Mouse (Mus musculus) kidney, adult 18-20 months (tissue): ENCODE measurements at regions not wholly inside any gene's neighbourhood (a gene's known extent, or its start where the extent isn't known, plus 50 kb on each side); places are given as distances from the start of the nearest gene placed in this dataset.

Source experiments
- DNase-seq: peaks from one replicate; pipeline ENCODE4 v3.0.0; 2021

DNA sequence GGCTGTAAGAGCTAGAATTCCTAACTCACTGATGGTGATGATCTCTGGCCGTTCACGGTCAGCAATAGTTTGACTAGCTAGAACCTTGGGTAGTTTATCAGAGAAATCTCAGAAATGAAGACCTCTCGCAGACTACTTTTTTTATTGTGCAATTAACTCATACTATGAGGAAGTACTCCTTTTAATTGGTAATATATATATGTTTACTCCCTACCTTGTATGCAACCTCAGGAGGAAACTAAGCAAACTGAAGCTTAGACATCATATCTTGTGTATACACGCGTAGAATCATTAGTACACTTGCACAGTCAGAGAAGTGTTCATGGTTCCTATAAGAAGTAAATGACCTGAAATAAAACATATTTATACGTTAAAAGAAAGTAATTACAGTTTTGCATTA lies 157.2 kb downstream of the Gm11146 start:
- DNase-seq = no peak

DNA sequence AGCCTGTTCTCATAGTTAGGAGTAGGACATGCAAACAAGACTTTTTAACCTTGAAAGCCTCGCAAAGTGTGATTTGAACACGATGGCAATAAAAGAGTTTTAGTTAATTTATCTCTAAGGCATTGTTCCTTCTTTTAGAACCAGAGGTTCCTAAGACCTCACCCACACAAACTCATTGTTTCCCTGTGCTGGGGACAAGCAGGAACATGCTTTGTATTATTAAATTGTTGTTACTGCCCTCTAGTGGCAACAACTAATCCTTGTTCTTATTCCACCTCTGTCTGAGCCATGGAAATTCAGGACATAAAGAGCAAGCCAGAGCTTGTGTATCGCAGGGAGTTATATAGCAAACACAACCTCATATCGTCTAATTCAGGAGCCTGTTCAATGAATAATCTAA lies 157.9 kb downstream of the Gm11146 start:
- peak; percentile 26 for DNase-seq

DNA sequence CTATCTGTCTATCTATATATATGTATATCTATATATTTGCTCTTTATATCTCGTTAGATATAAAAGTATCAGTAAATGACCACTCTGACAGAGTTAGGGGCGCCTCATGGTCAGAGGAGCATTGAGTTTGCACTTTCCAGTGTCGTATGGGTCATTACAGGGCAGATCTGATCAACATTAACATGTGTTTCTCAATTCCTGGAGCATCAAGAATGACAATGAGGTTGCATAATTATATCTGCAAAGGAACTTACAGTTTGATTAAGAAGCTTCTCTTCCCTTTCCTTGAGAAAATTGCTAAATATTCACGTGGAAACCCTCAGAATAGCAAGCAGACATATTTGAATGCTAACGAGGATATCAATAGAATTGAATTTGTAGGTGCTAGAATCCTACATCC lies 158.6 kb downstream of the Gm11146 start:
- DNase-seq = no peak

DNA sequence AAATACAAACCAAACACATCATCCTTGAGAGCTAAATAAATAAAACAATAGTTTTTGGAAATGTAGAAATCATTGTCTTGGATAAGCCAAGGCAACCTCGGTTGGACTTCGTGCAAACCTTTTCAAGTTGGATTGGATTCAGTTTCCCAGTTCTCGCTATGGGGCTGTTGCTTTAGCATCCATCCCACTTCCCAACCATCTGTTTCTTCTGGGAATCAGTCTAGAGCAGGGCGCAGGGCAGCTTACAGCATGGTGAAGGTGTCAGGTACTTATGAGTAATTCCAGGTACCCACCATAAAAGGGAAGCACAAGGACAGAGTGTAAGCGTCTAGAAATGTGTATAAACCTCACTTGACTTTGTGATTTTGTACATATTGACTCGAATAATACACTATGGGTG lies 159.0 kb downstream of the Gm11146 start:
- DNase-seq = no peak

DNA sequence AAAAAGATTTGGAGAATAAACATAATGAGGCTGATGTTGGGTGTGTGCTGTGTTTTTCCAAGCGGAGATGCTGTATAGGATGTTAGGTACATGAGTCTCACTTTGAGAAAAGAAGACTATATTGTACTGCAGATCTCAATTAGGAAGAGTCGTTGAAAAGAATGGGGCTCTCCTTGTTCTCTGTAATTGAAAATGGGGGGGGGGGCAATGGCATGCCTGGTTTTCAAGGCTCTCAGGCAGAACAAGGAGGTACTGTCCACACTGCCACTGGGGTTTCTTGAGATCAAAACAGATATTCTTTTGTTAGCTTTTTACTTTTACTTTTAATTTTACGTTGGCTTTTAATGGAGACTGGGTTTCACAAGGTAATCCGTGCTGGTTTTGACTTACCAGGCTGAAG lies 170.5 kb downstream of the Gm11146 start:
- DNase-seq = no peak

DNA sequence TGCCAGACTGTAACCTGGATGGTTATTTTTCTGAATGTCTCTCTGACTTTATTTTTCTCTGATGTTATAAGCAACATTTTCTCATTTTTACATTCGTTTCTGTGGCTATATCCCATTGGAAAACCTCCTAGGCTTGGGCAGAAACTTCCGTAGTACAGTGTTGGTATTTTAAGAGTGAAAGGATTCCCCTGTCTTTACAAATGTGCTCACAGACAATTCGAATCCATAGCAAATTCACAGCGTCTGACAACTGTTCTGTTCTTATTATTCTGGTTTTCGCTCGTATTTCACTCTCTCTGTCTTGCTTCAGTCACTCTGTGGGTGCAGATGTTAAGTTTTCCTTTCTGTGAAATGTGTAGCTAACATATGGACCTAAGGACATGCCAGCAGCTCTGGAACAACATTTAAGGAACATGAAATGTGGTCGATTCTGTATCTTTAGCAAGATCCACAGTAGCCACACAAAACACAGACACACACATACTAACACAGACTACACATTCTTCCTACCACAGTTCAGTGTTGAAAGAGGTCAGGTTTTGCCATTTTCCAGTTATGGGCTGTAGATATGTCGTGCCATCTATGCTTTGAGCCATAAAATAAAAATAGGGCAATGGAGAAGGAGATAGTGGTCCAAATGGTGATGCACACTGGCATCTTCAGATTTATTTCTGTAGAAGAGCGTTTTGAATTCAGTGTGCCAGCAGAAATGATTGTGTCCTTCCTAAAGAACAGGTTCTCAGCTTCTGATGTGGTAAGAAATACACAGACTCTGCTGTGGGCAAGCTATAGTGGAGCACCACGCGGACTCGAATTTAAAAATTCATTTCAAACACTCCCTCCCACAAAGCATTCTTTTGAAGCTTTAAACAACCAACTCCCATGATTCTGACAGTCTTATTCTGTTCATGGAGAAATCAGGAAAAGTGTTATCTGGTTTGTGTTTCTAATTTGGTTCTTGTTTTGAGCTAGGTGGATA lies 179.2 kb downstream of the Gm11146 start:
- DNase-seq = no peak

DNA sequence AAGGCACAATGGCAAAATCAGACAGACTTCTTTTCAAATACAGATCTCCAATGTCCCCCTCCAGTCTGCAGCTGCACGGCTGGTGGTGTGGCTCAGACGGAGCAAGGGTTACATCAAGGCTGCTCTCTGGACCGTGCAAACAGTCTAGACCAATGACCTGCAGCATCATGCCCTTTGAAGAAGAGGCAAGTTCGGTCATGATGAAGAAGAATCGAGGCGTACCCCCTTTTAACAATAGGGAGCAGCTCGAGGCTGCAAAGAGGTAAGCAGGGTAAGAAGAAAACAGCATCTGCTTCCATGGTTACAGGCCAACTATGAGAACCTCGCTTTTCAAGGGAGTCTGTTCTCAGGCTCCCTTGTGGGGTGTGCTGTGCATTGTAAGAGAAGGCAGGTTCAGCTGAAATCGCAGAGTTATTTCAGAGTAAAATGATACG lies 180.3 kb downstream of the Gm11146 start:
- DNase-seq = peak; percentile 60

DNA sequence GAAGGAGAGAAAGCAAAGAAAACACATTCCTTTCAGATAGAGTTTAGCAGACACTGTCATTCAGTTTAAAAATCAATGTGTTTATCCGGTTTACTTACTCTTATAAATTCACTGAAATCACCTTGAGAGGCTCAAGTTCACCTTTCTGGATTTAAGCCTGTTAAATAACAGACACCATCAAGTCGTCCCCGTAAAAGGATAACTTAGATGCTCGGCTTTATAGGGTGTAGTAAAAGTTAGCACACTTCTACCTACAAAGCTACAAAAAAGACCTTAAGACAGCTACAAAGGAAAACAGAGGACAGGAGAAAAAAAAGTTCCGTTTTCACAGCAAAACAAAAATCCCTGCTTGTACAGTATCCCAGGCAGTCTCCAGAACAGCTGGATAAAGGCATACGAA lies 180.9 kb downstream of the Gm11146 start:
- DNase-seq = no peak

DNA sequence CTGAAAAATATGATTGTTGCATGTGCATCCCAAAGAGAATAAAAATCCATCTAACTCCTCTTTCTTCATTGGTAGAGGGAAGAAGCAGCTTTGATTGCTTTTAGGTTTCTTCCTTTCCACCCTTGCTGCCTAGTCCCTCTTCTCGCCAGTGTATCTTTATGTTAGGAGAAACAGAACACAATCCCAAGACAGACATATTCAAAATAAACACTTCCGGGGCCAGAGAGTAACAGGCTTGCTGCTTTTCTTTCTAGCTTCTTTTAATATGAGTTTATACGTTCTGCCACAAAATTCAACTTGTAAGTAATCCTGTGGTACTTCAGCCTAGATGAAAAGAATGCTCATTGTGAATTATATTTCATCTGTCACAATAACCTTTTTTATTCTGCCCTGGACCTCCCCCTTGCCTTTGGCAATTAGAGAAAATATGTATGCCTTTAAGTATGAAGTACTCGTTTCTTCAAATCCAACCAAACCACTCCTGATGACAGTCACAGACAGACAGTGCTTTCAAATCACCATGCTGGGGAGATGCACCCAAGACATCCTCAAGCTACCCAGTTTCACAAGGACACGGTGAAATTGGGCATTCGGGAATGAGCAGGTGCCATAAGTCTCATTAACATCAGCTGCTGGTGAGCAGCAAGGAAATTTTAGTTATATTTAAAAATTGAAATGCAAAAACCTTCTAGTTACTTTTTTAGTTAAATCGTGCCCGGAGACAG lies 181.6 kb downstream of the Gm11146 start:
- no peak for DNase-seq

DNA sequence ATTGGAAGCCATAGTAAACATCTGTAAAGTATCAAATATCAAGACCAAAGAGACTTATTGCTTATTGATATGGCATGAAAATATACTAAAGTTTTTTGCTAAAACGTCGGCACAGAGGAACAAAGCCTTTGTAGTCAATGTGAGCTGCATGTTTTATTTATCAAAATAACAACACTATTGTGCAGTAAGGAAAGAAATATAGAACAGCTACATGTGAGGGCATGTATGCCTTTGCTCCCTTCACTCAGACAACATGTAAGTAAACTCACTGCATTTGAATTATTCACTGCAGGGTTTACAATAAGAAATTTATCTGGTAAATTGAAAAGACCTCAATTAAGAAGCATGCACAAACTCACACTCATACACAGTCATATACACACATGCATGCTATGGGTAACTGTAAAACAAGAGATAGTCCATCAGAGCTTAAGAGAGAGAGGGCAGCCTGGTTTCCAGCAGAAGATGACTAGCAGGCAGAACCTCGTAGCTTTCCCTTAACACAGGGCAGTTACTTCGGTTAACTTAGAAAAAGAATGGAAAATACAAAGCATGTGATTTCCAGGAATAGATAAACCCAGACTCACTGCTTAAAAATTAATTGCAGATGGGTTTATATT lies 182.7 kb downstream of the Gm11146 start:
- DNase-seq = no peak

DNA sequence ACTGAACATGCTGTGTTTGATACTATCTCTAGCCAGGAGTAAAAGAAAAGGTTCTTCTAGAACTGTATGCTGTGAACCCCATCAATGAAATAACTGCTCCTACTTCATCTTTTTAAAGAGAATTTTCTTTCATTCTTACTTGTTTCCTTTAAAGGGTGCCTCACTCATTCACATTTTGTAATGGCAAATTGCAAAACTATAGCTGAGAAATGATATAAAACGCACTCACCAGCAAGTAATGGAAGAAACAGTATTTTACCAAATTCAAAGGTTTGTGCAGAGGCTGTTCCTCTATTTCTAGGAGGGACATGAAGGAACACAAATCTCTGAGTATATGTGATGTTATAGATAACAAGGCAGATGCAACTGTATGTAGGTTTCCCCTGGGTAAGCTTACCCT lies 183.4 kb downstream of the Gm11146 start:
- no peak for DNase-seq

DNA sequence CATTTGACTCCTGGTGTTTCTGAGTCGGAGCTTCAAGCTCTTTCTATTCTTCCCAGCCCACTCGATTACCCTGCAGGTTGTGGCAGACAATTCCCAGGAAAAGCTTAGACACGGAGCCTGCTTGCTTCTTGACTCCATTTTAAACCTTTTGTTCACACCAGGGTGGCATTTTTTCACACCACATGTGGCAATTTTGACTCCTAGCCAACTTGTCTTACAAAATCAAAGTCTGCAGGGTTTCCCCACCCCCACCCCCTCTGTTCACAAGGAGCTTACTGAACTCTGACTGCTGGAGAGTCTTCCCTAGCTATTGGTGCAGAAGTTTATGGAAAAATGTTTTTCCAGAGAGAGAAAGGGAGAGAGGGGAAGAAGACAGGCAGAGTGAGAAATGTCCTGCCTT lies 184.1 kb downstream of the Gm11146 start:
- DNase-seq = peak; percentile 45

DNA sequence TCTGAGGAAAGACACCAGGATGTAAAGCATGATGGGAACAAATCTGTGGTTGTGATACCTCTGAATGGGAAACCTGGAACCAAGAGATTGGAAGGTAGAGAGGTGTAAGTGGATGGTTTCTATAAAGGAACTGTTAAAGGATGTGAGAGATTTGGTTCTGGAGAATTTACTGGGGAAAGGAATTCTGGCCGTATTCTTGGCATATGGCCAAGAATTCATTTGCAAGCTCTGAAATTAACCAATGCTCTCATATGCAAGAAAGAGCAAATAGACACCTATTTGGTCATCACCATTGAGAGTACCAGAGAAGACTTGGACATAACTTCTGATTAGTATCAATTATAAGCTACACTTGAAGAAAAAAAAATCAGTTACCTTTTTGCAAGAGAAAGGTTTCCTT lies 187.3 kb downstream of the Gm11146 start:
- no peak for DNase-seq

DNA sequence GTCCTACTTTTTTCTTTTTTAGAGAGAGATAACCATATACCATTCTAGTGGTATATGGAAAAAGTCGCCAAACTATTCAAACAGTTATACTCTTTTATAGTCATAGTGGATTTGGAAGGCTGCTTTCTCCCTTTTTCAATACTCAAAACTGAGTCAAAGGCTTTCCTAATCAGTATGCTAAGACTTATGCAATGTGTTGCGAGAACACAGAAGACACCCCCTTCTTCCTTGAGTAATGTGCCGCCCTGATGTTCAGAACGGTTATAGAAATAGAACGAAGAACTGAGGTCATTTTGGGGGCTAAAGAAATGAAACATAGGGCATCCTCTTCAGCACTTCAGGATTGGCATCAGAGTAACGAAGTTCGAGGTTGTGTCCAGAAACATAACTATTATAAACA lies 192.7 kb downstream of the Gm11146 start:
- DNase-seq = no peak

DNA sequence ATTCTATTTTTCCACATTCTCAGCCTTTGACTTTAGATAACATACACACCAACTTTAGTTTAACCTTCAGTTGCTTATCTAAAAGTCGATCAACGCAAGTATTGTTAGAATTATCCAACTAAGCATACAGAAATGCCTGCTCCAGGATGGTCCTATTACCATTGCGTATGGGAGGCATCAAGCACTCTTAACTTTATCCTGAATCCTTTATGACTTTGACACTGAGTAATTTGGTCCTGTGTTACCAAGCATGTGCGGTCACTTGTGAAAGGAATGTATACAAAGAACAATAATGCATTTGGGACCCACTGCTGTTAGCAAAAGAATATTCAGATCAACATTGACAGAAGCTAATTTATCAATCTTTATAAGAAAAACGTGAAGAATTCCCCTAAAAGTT lies 194.9 kb downstream of the Gm11146 start:
- DNase-seq = no peak

DNA sequence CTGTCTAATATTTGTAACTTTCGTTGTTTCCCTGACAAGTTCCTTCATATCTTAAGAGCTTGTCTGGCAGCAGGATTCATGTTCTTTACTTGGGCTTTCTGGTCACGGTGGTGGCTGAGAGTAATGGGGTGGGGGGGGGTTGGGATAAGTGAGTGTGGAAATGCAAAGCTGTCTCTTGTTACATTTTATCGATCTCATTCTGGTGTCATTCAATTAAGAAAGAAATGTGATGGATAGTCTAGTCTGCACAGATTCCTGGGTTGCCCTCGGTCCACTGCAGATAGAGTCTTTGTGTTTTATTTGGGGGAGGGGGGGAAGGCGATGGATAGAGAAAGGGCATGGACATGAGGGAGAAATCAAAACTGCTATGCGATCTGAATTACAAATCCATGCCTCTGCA lies 196.0 kb downstream of the Gm11146 start:
- DNase-seq = no peak

DNA sequence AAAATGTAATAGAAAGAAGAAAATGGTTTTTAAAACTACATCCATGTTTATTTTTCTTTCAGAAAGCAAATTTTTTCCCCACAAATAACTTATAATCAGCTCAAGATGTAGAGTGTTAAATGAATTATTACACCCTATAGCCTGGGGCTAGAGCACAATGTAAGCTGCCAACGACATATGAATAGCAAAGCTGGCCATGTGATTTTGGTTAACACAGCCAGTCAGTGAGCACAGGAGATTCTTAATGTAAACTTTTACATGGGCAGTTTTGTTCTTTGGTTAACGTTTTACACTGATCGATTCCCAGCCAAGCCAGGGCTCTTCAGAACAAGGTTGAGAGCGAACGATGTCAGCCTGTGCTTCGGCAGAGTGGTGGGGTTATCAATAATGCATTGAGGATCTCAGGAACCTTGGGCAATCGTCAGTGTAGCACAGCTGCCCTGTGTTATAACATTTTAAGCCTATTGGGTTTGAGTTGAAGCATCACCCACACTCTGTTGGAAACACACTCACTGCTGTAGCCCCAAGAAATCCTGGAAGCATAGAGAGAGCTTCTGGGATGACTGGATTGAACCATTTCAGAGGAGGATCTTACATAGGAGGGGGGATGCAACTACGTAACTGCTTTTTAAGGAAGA lies 196.6 kb downstream of the Gm11146 start:
- no peak for DNase-seq

DNA sequence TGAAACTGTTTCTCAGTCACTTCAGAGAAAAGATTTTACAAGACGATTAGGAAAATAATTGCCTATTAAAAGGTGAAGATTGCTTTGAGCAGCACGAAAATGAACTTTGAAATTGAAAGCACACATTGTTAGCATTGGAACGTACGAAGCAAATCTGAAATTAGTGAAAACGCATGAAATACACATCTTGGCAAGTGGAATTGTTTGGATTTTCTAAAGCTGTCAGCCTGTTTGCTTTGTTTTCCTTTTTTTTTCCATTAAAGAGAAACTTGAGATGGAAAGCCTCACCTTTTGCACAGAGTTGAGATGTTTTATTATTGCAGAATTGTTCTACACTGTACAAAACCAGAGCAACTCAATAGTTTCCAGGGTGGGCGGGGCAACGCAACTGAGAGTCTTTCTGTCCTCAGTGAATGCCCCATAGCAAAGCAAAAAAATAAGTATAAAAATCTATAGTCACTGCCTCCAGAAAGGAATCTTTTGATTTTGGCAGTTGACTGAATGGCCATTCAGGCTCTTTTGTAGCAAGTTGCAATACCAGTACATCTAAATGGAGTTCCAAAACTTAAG lies 199.1 kb downstream of the Gm11146 start:
- DNase-seq = no peak

DNA sequence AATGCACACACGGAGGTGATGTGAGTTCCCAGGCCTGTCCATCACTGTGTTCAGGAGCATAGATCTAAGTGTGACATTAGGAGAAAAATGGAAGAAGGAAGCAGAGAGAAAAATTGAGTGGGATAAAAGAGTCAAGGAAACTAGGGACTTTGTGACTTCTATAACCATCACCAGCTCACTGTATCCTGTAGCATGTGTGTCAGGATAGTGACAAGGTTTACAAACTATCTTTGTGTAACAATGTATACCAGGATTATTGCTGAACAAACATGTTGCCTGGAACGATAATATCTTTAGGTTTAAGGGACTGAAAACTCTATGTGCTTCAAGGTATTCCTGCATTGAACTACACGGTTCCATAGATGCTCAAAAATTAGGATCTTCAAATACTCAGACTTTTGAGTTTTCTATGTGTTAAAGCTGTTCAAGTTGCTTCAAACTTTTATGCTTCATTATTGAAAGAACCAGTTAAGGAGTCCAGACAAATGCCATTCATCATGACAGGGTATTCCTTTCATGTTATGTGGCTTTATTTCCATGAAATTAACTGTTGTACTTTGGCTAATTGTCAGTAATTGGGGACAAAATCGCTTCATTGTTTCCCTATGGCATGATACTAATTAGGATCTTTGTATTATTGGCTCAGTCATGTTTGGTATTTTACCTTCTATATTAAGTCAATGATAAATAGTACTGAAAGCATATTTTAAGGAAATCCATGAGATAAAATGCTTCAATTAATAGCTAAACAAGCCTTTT lies 200.5 kb downstream of the Gm11146 start:
- DNase-seq = no peak

DNA sequence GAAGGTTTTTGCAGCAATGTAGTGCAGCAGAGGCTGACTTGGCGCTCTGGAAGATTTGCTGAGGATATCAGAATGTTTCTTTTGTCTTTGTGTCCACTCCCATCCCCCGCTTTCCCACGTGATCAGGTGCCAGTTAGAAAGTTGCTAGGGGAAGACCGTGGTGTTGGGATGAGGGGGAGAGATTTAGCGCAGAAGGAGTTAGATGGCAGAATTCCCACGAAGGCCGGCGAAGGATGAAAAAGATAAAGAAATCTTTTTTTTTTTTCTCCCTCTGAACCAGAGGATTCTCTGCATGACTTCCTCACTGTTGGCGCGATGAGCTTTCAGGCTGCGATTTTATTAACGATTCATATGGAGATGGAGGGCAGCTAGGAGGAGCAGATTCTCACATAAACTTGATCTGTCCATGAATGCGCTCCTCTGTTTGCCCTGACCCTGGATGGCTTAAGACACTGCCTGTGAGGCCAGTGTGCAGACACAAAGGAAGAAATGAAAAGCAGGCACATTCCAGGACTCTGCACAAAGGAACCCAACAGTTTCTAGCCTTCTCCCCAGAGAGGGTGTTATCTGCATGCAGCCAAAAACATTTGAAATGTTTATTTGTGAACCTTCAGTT lies 201.5 kb downstream of the Gm11146 start:
- peak; percentile 58 for DNase-seq

DNA sequence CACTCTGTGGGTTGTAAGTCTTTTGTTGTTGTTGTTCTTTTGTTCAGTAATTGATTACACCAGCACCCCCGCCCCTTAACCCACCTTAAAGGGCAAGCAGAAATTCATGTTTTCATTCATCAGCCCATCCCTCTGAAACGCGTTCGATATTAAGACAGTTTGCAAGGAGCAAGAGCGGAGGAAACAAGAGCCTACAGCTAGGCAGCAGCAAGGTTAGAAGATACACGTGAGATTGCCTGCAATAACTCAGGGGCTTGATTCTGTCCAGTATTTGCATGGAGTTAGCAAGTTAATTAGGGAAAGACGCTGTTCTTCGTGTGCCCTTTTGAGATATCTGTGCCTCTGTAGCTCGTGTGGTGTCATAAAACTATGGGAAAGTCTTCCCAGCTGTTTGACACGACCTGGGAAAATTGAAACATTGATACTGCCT lies 202.0 kb downstream of the Gm11146 start:
- DNase-seq = no peak
